Mouse (Mus musculus) adrenal gland, adult 2 months (tissue): ENCODE measurements around the gene Pdhx. TPM values are rescaled to one million over a fixed set of nuclear protein-coding genes. Genes with fewer than 3 reads are reported as not detected.

ENCODE experiments used
- DNase-seq: peaks from one replicate; pipeline ENCODE4 v3.0.0; 2021
- polyA plus RNA-seq: library from polyadenylated mRNA; depleted of rRNA; stranded (reverse); fragments of >200 nt; gene quantifications from 2 replicates; pipeline ENCODE4 v1.2.3, GENCODE M21; 2012; rRNA removed
- total RNA-seq, 2 experiments: library from RNA; stranded (reverse); gene quantifications; 2 replicates each; pipeline ENCODE4 v1.2.3; 2021

Pdhx gene
- total and polyA plus RNA-seq, 3 experiments: 53.8 to 148 (median 127) TPM

GRCm38 (mm10) chr2:102989446-102989845, 83.9 kb downstream of the Pdhx start:
- no peak for DNase-seq

GRCm38 (mm10) chr2:102987708-102988010, 85.7 kb downstream of the Pdhx start:
- DNase-seq: peak; percentile 79

- peak; percentile 79 for DNase-seq
These were observed 86.2 kb downstream of the Pdhx start for GRCm38 (mm10) chr2:102986964-102987707.

GRCm38 (mm10) chr2:102986424-102986823, 86.9 kb downstream of the Pdhx start:
- DNase-seq: peak; percentile 44

GRCm38 (mm10) chr2:102982822-102983221, 90.5 kb downstream of the Pdhx start:
- no peak for DNase-seq

GRCm38 (mm10) chr2:102981446-102982314, 91.6 kb downstream of the Pdhx start:
- DNase-seq: no peak

GRCm38 (mm10) chr2:102980870-102981269, 92.4 kb downstream of the Pdhx start:
- DNase-seq: no peak

GRCm38 (mm10) chr2:102979519-102979918, 93.8 kb downstream of the Pdhx start:
- DNase-seq: no peak

GRCm38 (mm10) chr2:102979112-102979511, 94.2 kb downstream of the Pdhx start:
- DNase-seq: no peak

GRCm38 (mm10) chr2:102975358-102975945, 97.9 kb downstream of the Pdhx start:
- DNase-seq: peak; percentile 21

GRCm38 (mm10) chr2:102973115-102973514, 100.2 kb downstream of the Pdhx start:
- no peak for DNase-seq

GRCm38 (mm10) chr2:102972575-102972974, 100.7 kb downstream of the Pdhx start:
- no peak for DNase-seq

GRCm38 (mm10) chr2:102971951-102972350, 101.4 kb downstream of the Pdhx start:
- peak; percentile 59 for DNase-seq

Other genes with a start within 250 kb of the Pdhx start
- 10 to 100 TPM; 53.7 to 60.7 TPM for gene Cd44, start 171.8 kb downstream of the Pdhx start, total RNA-seq
- 9.5 and 12.8 TPM in 2 replicates for gene Cd44, start 171.8 kb downstream of the Pdhx start, polyA plus RNA-seq
- 10 to 100 TPM; 48.8 to 75.8 TPM for gene Apip, start 162 bp upstream of the Pdhx start, total RNA-seq
- gene Apip, start 162 bp upstream of the Pdhx start, polyA plus RNA-seq: 17.2 and 17.4 TPM in 2 replicates
- 1 to 10 TPM in 1 of 2 experiments, not detected in 1; 1.4 TPM for gene Ehf, start 229.8 kb upstream of the Pdhx start, total RNA-seq
- 0.17 and 0.72 TPM in 2 replicates for gene Ehf, start 229.8 kb upstream of the Pdhx start, polyA plus RNA-seq